ENCODE assay signal across 28 mouse cellular contexts in the genomic region with DNA sequence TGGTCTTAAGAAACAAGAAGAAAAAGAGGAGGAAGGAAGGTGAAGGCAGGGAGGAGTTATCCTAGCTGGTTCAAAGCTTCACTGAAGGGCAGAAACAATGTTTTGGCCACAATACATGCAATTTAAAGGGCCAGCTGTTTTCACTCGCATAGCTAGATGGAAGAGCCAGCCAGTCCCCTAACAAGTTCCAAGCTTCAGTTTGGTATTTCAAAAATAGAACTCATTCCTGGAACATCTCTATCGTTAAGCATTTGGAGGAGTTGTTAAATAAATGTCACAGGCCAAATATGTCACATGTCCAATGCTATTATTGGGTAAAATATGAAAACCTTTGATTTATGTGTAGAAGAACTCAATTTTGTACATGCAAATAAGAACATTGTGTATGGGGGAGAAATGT.
DNase-seq lines count a peak whose midpoint lies in the region; ATAC-seq and TF ChIP-seq lines count a peak whose summit lies in the region.
"Had no signal": no experiment of that assay in that cellular context is flagged by ENCODE, and none has a peak within 500 bp of the region (broad histone marks: within the 10 kb centered on the region; RNA-seq: fewer than 3 reads in every experiment).

No protein-coding gene starts in this region.

- H3K4me1 ChIP-seq in heart, embryonic 13.5 days: no peaks in the 10 kb centered on the region
- H3K4me1 ChIP-seq: embryonic facial prominence, embryonic 12.5 days; liver, embryonic 13.5 days; midbrain, embryonic 15.5 days; neural tube, embryonic 12.5 days had no signal

- no peak for TF ChIP-seq CTCF in layer of hippocampus, adult 2 months (conservative IDR thresholded peaks at IDR 0.05)

- WGBS in heart, embryonic 13.5 days: 36% methylated on average over 2 of the region's 2 CpGs

- DNase-seq in heart, postnatal 4 days: no peak
- peak in 1 of 2 experiments; percentile 6 for DNase-seq in layer of hippocampus, adult 2 months (ENCODE audit: low spot score in 2 of 2)
- no peak for DNase-seq in layer of hippocampus, postnatal 10 days (ENCODE audit: low spot score in 2 of 2)
- DNase-seq in adipocyte (ENCODE audit: low spot score): peak; percentile 23
- DNase-seq in lung, postnatal 14 days: peak; percentile 7
- DNase-seq in frontal cortex, postnatal 10 days (ENCODE audit: low spot score in 2 of 2): no peak
- DNase-seq: adrenal gland, adult 2 months; B cell, adult 2 months; cerebellum, adult 11-12 months; cerebellum, postnatal 14 days; forebrain, postnatal 0 days; kidney, adult 18-20 months; kidney, postnatal 25 days; liver, embryonic 13.5 days; retina, postnatal 1 day; right cerebral cortex, postnatal 25 days; spleen, adult 18-20 months had no signal

- peaks cover 3% of the 10 kb centered on the region for H3K27me3 ChIP-seq in heart, embryonic 13.5 days (replicated peaks)
- H3K27me3 ChIP-seq: CH12.LX; neural tube, embryonic 12.5 days had no signal

- H3K36me3 ChIP-seq in heart, embryonic 13.5 days: no peaks in the 10 kb centered on the region
- H3K36me3 ChIP-seq: embryonic facial prominence, embryonic 12.5 days; G1E; liver, embryonic 13.5 days; midbrain, embryonic 15.5 days; neural tube, embryonic 12.5 days had no signal

- peak overlapping the region; percentile 39; the same call in 1 of the 2 replicates for H3K27ac ChIP-seq in heart, embryonic 13.5 days (replicated peaks)
- peak overlapping the region; percentile 79 for H3K27ac ChIP-seq in layer of hippocampus, adult 2 months
- H3K27ac ChIP-seq: embryonic facial prominence, embryonic 12.5 days; hindbrain, embryonic 14.5 days; left cerebral cortex, adult 2 months; liver, embryonic 13.5 days; macrophage; midbrain, embryonic 15.5 days; neural tube, embryonic 12.5 days had no signal

- ATAC-seq in heart, embryonic 13.5 days (ENCODE audit: extremely low read depth, insufficient number of reproducible peaks, low FRiP score, low TSS enrichment): no peak
- ATAC-seq: forebrain, postnatal 0 days; inflammation-experienced regulatory T-cells, adult 6 months; midbrain, embryonic 15.5 days; Patski had no signal

- H3K9ac ChIP-seq in heart, embryonic 13.5 days: no peak overlapping the region
- H3K9ac ChIP-seq: embryonic facial prominence, embryonic 12.5 days; forebrain, postnatal 0 days; hindbrain, embryonic 14.5 days; liver, embryonic 13.5 days; midbrain, embryonic 15.5 days; neural tube, embryonic 12.5 days had no signal

- no peak overlapping the region for H3K4me2 ChIP-seq in heart, embryonic 13.5 days
- H3K4me2 ChIP-seq: embryonic facial prominence, embryonic 12.5 days; hindbrain, embryonic 14.5 days; liver, embryonic 13.5 days; midbrain, embryonic 15.5 days; neural tube, embryonic 12.5 days had no signal

- H3K9me3 ChIP-seq in heart, embryonic 13.5 days: no peaks in the 10 kb centered on the region
- H3K9me3 ChIP-seq: embryonic facial prominence, embryonic 12.5 days; G1E; liver, embryonic 13.5 days; midbrain, embryonic 15.5 days; neural tube, embryonic 12.5 days had no signal

- H3K4me3 ChIP-seq in heart, embryonic 13.5 days: no peak overlapping the region
- H3K4me3 ChIP-seq in layer of hippocampus, adult 2 months: no peak overlapping the region
- H3K4me3 ChIP-seq: embryonic facial prominence, embryonic 12.5 days; left cerebral cortex, adult 2 months; liver, embryonic 13.5 days; midbrain, embryonic 15.5 days; neural tube, embryonic 12.5 days had no signal

Comparison
In these comparisons a context has a peak if more than half of its experiments do, and no peak if none do; other contexts are left out.
1. DNase-seq: peak in adipocyte (single experiment) and lung, postnatal 14 days (single experiment); none in heart, postnatal 4 days (single experiment), layer of hippocampus, postnatal 10 days (0 of 2) and frontal cortex, postnatal 10 days (0 of 2).